Mouse (Mus musculus) lung, postnatal 0 days (tissue): ENCODE data around the gene Ppp2r1b.

Experiments
- CTCF ChIP-seq: IDR thresholded peaks from 2 replicates; pipeline ENCODE4 v1.5.1; 2016; ENCODE audit warnings: antibody characterized with exemption, mild to moderate bottlenecking
- EP300 ChIP-seq: IDR thresholded peaks from 2 replicates; pipeline ENCODE4 v1.6.1; 2016; ENCODE audit warnings: antibody characterized with exemption, mild to moderate bottlenecking, control low read depth

GRCm38 (mm10) chr9:50845547-50845946, 446 bp downstream of the Ppp2r1b start:
- TF ChIP-seq CTCF (no peak), EP300 (no peak)
